Mouse (Mus musculus) C2C12 (cell line): ENCODE data around the gene Prkar1a.

Experiments
- MAX ChIP-seq: IDR thresholded peaks from one replicate; pipeline ENCODE4 v1.6.1; 2011; ENCODE audit warnings: mild to moderate bottlenecking, control low read depth
- USF1 ChIP-seq: IDR thresholded peaks from one replicate; pipeline ENCODE4 v1.6.1; 2011; ENCODE audit warnings: low read depth, mild to moderate bottlenecking, control low read depth, moderate library complexity

DNA sequence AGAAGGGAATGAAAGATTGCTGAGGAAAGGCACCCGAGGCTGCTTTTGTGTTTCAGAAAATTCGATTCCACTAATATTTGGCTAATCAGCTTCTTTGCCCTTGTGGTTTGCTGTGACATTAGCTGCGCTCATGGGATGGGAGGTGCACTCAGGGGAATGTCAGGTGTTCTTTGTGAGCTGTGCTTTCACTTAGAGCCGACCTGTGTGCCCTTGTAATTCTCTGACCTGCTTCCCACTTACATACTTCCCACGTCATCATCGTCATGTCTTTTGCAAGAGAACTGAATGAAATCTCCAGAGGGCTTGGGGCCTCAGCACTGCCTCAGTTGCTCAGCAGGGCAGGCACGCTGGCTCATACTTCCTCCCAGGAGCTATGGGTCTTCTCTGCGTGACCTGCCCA is 4.0 kb downstream of the Prkar1a start:
- TF ChIP-seq MAX, result no peak
- TF ChIP-seq USF1, result no peak
